Mouse (Mus musculus): ENCODE results near the gene Polg. TPM values are rescaled to one million over a fixed set of nuclear protein-coding genes. Genes with fewer than 3 reads are reported as not detected.

Gene Polg
- 74.3 TPM for polyA plus RNA-seq (2017; shearing (Covaris generic))

DNA sequence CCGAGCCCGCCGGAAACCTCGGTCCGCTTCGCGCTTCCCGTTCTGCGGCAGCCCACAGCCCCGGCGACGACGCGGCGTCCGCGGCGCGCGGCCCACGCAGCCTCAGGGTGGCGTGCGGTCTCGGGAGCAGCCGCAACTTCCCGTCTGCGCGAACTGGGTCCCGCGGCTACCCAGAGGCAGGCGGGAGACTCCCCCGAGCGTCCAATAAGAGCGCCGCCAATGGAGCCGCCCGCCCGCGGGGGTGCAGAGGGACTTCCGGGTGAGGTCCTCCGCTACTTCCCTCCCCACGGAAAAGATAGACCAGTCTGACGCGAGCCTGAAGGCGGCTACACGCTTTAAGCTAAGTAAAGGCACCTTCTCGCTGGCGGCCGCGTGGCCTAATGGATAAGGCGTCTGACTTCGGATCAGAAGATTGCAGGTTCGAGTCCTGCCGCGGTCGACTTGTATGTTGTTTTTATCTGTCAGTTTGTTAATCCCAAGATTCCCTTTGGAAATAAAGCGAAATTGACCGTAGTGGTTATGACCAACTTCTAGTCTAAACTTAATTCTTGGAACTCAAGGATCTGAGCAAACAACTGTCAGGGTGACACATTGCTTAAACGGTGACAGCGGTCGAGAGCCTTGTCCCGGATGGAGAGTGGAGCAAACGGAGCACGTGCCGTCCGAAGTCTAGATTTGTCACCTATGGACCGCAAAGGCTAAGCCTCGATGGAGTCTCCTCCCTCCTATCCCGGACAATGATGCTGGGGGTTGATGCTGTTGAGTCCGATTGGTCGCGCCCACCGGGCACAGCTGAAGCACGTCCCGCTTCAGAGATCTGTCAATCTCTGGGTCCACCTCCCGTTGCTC is at the start of gene Polg:
Gene Polg (minus strand): TSS at position 310 of the 849 bp plus-strand sequence.

Other genes with a start within 250 kb of the Polg start
- gene Abhd2, start 193.2 kb downstream of the Polg start, polyA plus RNA-seq (2017; shearing (Covaris generic)), result 16.4 TPM
- gene Rlbp1, start 79.3 kb downstream of the Polg start, polyA plus RNA-seq (2017; shearing (Covaris generic)), result not detected
- 5.3 TPM for gene Fanci, start 74.4 kb downstream of the Polg start, polyA plus RNA-seq (2017; shearing (Covaris generic))
- not detected for gene Rhcg, start 151.3 kb upstream of the Polg start, polyA plus RNA-seq (2017; shearing (Covaris generic))
- 2.1 TPM for gene Ticrr, start 193.8 kb upstream of the Polg start, polyA plus RNA-seq (2017; shearing (Covaris generic))
- 0.23 TPM for gene Kif7, start 249.4 kb upstream of the Polg start, polyA plus RNA-seq (2017; shearing (Covaris generic))